ENCODE assay signal across 8 mouse cellular contexts in genomic region chr1:151705723-151706396, GRCm38 (mm10). TPM values are rescaled to one million over a fixed set of nuclear protein-coding genes. Genes with fewer than 3 reads are reported as not detected.
DNase-seq lines count a peak whose midpoint lies in the region; ATAC-seq lines count a peak whose summit lies in the region.

No protein-coding gene starts in this region.

- H3K36me3 ChIP-seq in embryonic facial prominence, embryonic 12.5 days, result no peaks in the 10 kb centered on the region
- H3K36me3 ChIP-seq in midbrain, embryonic 14.5 days (ENCODE audit: control insufficient read depth, insufficient read depth, low read length), result no peaks in the 10 kb centered on the region

- intact Hi-C loops in left cerebral cortex, postnatal 4 days (cut with DNase I), result loop anchor here (5.0 kb wide), 2 partner anchors 144 to 224 kb away; no protein-coding TSS in a partner anchor

- H3K27ac ChIP-seq in embryonic facial prominence, embryonic 12.5 days, result no peak overlapping the region
- no peak overlapping the region for H3K27ac ChIP-seq in midbrain, embryonic 14.5 days (replicated peaks; ENCODE audit: low read depth, low read length)

- DNase-seq in A20 (ENCODE audit: low read depth, low spot score), result peak; percentile 79
- DNase-seq in adrenal gland, postnatal 25 days, result peak; percentile 71
- peak; percentile 82 to 94 for DNase-seq in heart, adult 18-20 months
- DNase-seq in kidney, adult 11 months, result peak; percentile 61
- DNase-seq in left cerebral cortex, postnatal 4 days, result peak; percentile 72
- peak; percentile 92 for DNase-seq in midbrain, embryonic 14.5 days
- DNase-seq in spleen, adult 18-20 months, result peak; percentile 30 to 71

- no peak overlapping the region for H3K4me3 ChIP-seq in embryonic facial prominence, embryonic 12.5 days
- H3K4me3 ChIP-seq in midbrain, embryonic 14.5 days (replicated peaks; ENCODE audit: low read depth, low read length), result no peak overlapping the region

- peaks cover 9% of the 10 kb centered on the region; the same call in 1 of the 2 replicates for H3K4me1 ChIP-seq in embryonic facial prominence, embryonic 12.5 days
- H3K4me1 ChIP-seq in midbrain, embryonic 14.5 days (ENCODE audit: control insufficient read depth, insufficient read depth, low read length), result no peaks in the 10 kb centered on the region

- H3K9me3 ChIP-seq in embryonic facial prominence, embryonic 12.5 days, result no peaks in the 10 kb centered on the region
- no peaks in the 10 kb centered on the region for H3K9me3 ChIP-seq in midbrain, embryonic 14.5 days (ENCODE audit: control insufficient read depth, low read length)

- no peak overlapping the region for H3K9ac ChIP-seq in embryonic facial prominence, embryonic 12.5 days
- 0 out of 2 replicates have a peak overlapping the region, but pooled peaks have one; percentile 7 for H3K9ac ChIP-seq in midbrain, embryonic 14.5 days (replicated peaks; ENCODE audit: low read length)

- WGBS in embryonic facial prominence, embryonic 12.5 days, result 37% methylated on average over 11 of the region's 11 CpGs
- WGBS in midbrain, embryonic 14.5 days, result 39% methylated on average over 11 of the region's 11 CpGs

- peak; percentile 35; the same call in 1 of the 2 replicates for ATAC-seq in embryonic facial prominence, embryonic 12.5 days (ENCODE audit: insufficient number of reproducible peaks, insufficient read depth, low FRiP score, low TSS enrichment)
- ATAC-seq in midbrain, embryonic 14.5 days (ENCODE audit: low FRiP score, low TSS enrichment), result peak; percentile 87

- H3K4me2 ChIP-seq in embryonic facial prominence, embryonic 12.5 days (replicated peaks), result no peak overlapping the region
- H3K4me2 ChIP-seq in midbrain, embryonic 14.5 days (ENCODE audit: low read length), result peak overlapping the region; percentile 18

- H3K27me3 ChIP-seq in embryonic facial prominence, embryonic 12.5 days, result no peaks in the 10 kb centered on the region
- no peaks in the 10 kb centered on the region for H3K27me3 ChIP-seq in midbrain, embryonic 14.5 days (ENCODE audit: control insufficient read depth, insufficient read depth, low read length)

RNA-seq across cellular contexts. Expression of gene Edem3, which starts 49.3 kb away (rescaled TPM):
- total RNA-seq in adrenal gland, postnatal 25 days (2021), result 129 and 132 TPM in 2 replicates
- 24.6 and 27.6 TPM in 2 replicates for polyA plus RNA-seq in embryonic facial prominence, embryonic 12.5 days (2016; fragmentation: Nextera tagmentation; extraction: Ambion mirVana)
- 10 to 100 TPM; 18.6 to 20.5 TPM for total RNA-seq in heart, adult 18-20 months (2021)
- total RNA-seq in left cerebral cortex, postnatal 4 days (2021), result 10 to 100 TPM; 47.1 to 47.5 TPM
- polyA plus RNA-seq in midbrain, embryonic 14.5 days (2014; fragmentation: Nextera tagmentation; extraction: Ambion mirVana), result 20.8 and 31.0 TPM in 2 replicates
